Mouse (Mus musculus): ENCODE results near the gene Sergef. TPM values are rescaled to one million over a fixed set of nuclear protein-coding genes. Genes with fewer than 3 reads are reported as not detected.
"Not testable (repeated sequence)": the region's sequence is repeated elsewhere in the genome, so short reads cannot be mapped to it uniquely, and the experiment has no call there.

Sergef gene
- 10 to 100 TPM; 50.5 to 55.9 TPM for total RNA-seq (2021)
- long read RNA-seq, transcript Sergef-201 (11 exons, 1,465 nt) = major isoform, 18 of 44 reads
- long read RNA-seq, partial matches to known transcripts = 3 of 44 reads
- long read RNA-seq, other reads (novel, unspliced or antisense) = 23 of 44 reads

- peak; percentile 87 to 90 for DNase-seq (ENCODE audit: low spot score in 2 of 2)
These were observed at the start of gene Sergef for GRCm38 (mm10) chr7:46639692-46640031. TSS of gene Sergef (minus strand) at chr7:46639807.

GRCm38 (mm10) chr7:46686827-46687226, 47.2 kb upstream of the Sergef start:
- no peak for DNase-seq (ENCODE audit: low spot score in 2 of 2)

GRCm38 (mm10) chr7:46680732-46681131, 41.1 kb upstream of the Sergef start:
- DNase-seq (ENCODE audit: low spot score in 2 of 2) = no peak

- DNase-seq (ENCODE audit: low spot score in 2 of 2) = not testable (repeated sequence)
These were observed 39.4 kb upstream of the Sergef start for GRCm38 (mm10) chr7:46679044-46679443.

GRCm38 (mm10) chr7:46678417-46678816, 38.8 kb upstream of the Sergef start:
- DNase-seq (ENCODE audit: low spot score in 2 of 2) = no peak

GRCm38 (mm10) chr7:46676808-46677360, 37.3 kb upstream of the Sergef start:
- no peak for DNase-seq (ENCODE audit: low spot score in 2 of 2)

GRCm38 (mm10) chr7:46675886-46676285, 36.3 kb upstream of the Sergef start:
- no peak for DNase-seq (ENCODE audit: low spot score in 2 of 2)

- DNase-seq (ENCODE audit: low spot score in 2 of 2) = no peak
These were observed 35.5 kb upstream of the Sergef start for GRCm38 (mm10) chr7:46675061-46675460.

GRCm38 (mm10) chr7:46672160-46672672, 32.6 kb upstream of the Sergef start, which contains the start of gene Tph1:
TSS of gene Tph1 (minus strand) at chr7:46672537.
- no peak for DNase-seq (ENCODE audit: low spot score in 2 of 2)

- no peak for DNase-seq (ENCODE audit: low spot score in 2 of 2)
These were observed 27.6 kb upstream of the Sergef start for GRCm38 (mm10) chr7:46667256-46667655.

GRCm38 (mm10) chr7:46665236-46665635, 25.6 kb upstream of the Sergef start:
- peak; percentile 51 to 57 for DNase-seq (ENCODE audit: low spot score in 2 of 2)

- DNase-seq (ENCODE audit: low spot score in 2 of 2) = no peak
These were observed 22.0 kb upstream of the Sergef start for GRCm38 (mm10) chr7:46661591-46662090.

GRCm38 (mm10) chr7:46652279-46652678, 12.7 kb upstream of the Sergef start:
- DNase-seq (ENCODE audit: low spot score in 2 of 2) = no peak

- DNase-seq (ENCODE audit: low spot score in 2 of 2) = not testable (repeated sequence)
These were observed 10.6 kb upstream of the Sergef start for GRCm38 (mm10) chr7:46650231-46650630.

GRCm38 (mm10) chr7:46648431-46649140, 9.0 kb upstream of the Sergef start:
- no peak for DNase-seq (ENCODE audit: low spot score in 2 of 2)

GRCm38 (mm10) chr7:46643172-46643571, 3.6 kb upstream of the Sergef start:
- peak in 1 of 2 experiments; percentile 34 for DNase-seq (ENCODE audit: low spot score in 2 of 2)

GRCm38 (mm10) chr7:46640062-46640461, 455 bp upstream of the Sergef start:
- DNase-seq (ENCODE audit: low spot score in 2 of 2) = no peak

GRCm38 (mm10) chr7:46638889-46639691, 517 bp downstream of the Sergef start:
- peak in 1 of 2 experiments; percentile 25 for DNase-seq (ENCODE audit: low spot score in 2 of 2)

- no peak for DNase-seq (ENCODE audit: low spot score in 2 of 2)
These were observed 11.1 kb downstream of the Sergef start for GRCm38 (mm10) chr7:46628375-46628975.

GRCm38 (mm10) chr7:46623979-46624378, 15.6 kb downstream of the Sergef start:
- DNase-seq (ENCODE audit: low spot score in 2 of 2) = no peak
